In the genomic region with DNA sequence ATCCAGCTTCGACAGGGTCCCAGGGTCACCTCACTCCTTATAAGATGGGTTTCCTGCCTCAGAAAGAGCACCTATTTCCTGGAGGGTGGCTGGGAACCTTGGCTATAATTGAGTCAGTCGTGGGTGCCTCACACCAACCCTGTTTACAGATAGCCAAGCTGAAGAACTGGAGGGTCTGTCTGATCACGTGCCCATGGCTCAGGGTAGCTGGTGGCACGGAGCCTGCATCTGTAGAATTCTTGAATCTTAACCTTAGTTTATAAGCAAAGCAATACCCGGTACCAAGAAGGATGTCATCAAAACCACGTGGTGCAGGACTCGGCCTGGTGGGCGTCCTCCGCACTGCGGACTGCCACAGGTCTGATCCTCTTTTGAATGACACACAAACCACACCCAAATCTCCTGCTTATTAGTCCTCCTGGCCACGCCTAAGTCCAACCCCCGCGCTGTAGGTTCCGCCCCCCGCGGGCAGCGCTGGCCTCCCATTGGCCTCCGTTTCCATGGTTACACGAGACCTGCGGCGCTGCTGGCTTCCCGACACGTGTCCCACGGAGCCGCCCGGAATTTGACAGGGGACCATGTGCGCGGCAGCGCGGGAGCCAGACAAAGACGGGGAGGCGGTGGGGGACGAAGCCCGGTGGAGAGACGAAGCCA, we compare ENCODE assay signal across 8 mouse cellular contexts. TPM values are rescaled to one million over a fixed set of nuclear protein-coding genes. Genes with fewer than 3 reads are reported as not detected.
DNase-seq lines count a peak whose midpoint lies in the region; ATAC-seq and TF ChIP-seq lines count a peak whose summit lies in the region.

No protein-coding gene starts in this region.

- no peak overlapping the region for H3K4me3 ChIP-seq in hindbrain, embryonic 11.5 days (ENCODE audit: low read depth, low read length)
- H3K4me3 ChIP-seq in lung, embryonic 15.5 days = peak overlapping the region; percentile 26
- peak overlapping the region; percentile 20 for H3K4me3 ChIP-seq in olfactory bulb, adult 2 months (ENCODE audit: insufficient read depth, low read depth, low read length)

- peaks cover 11% of the 10 kb centered on the region for H3K4me1 ChIP-seq in hindbrain, embryonic 11.5 days (replicated peaks; ENCODE audit: control insufficient read depth, insufficient read depth, low read length)
- H3K4me1 ChIP-seq in lung, embryonic 15.5 days = peaks cover 19% of the 10 kb centered on the region
- peaks cover 32% of the 10 kb centered on the region for H3K4me1 ChIP-seq in olfactory bulb, adult 2 months (ENCODE audit: control insufficient read depth, insufficient read depth, low read length)

- no peak for TF ChIP-seq POLR2A in olfactory bulb, adult 2 months (IDR thresholded peaks at IDR 0.05; ENCODE audit: insufficient read depth, low read depth, low read length)

- 3% methylated on average over 35 of the region's 35 CpGs for WGBS in hindbrain, embryonic 11.5 days
- WGBS in lung, embryonic 15.5 days = 2% methylated on average over 35 of the region's 35 CpGs
- WGBS in olfactory bulb, adult 2 months = 2% methylated on average over 35 of the region's 35 CpGs

- H3K27ac ChIP-seq in hindbrain, embryonic 11.5 days (ENCODE audit: low read depth, low read length) = peak overlapping the region; percentile 52; the same call in 1 of the 2 replicates
- no peak overlapping the region for H3K27ac ChIP-seq in lung, embryonic 15.5 days
- H3K27ac ChIP-seq in olfactory bulb, adult 2 months (ENCODE audit: insufficient read depth, low read depth, low read length) = peak overlapping the region; percentile 0

- peak; percentile 87 for ATAC-seq in hindbrain, embryonic 11.5 days (ENCODE audit: low FRiP score)
- peak; percentile 86 for ATAC-seq in lung, embryonic 15.5 days (ENCODE audit: borderline replicate concordance, extremely low read depth, low FRiP score, low TSS enrichment)

- H3K27me3 ChIP-seq in hindbrain, embryonic 11.5 days (ENCODE audit: control insufficient read depth, insufficient read depth, low read length) = no peaks in the 10 kb centered on the region
- H3K27me3 ChIP-seq in lung, embryonic 15.5 days = no peaks in the 10 kb centered on the region

- peak; percentile 97 for DNase-seq in Muller cell, postnatal 12 days (ENCODE audit: inconsistent ontology term)
- DNase-seq in cerebellum, postnatal 10 days = peak; percentile 87 to 93
- DNase-seq in frontal cortex, postnatal 10 days (ENCODE audit: low spot score in 2 of 2) = peak; percentile 91 to 95
- peak; percentile 95 for DNase-seq in hindbrain, embryonic 11.5 days (ENCODE audit: low spot score)
- peak; percentile 97 for DNase-seq in layer of hippocampus, adult 9-11 months
- peak; percentile 88 for DNase-seq in testis, postnatal 14 days (ENCODE audit: low spot score)

- no peaks in the 10 kb centered on the region for H3K36me3 ChIP-seq in hindbrain, embryonic 11.5 days (ENCODE audit: control insufficient read depth, insufficient read depth, low read length)
- no peaks in the 10 kb centered on the region for H3K36me3 ChIP-seq in lung, embryonic 15.5 days

- peak overlapping the region; percentile 22; the same call in 1 of the 2 replicates for H3K4me2 ChIP-seq in hindbrain, embryonic 11.5 days (replicated peaks; ENCODE audit: low read depth, low read length)
- peak overlapping the region; percentile 60 for H3K4me2 ChIP-seq in lung, embryonic 15.5 days

- no peak for TF ChIP-seq CTCF in olfactory bulb, adult 2 months (IDR thresholded peaks at IDR 0.05; ENCODE audit: insufficient read depth, low read depth, low read length)

- peak overlapping the region; percentile 42 for H3K9ac ChIP-seq in hindbrain, embryonic 11.5 days (ENCODE audit: low read depth, low read length)
- no peak overlapping the region for H3K9ac ChIP-seq in lung, embryonic 15.5 days

- H3K9me3 ChIP-seq in hindbrain, embryonic 11.5 days (ENCODE audit: control insufficient read depth, low read length) = no peaks in the 10 kb centered on the region
- no peaks in the 10 kb centered on the region for H3K9me3 ChIP-seq in lung, embryonic 15.5 days

RNA-seq across cellular contexts. Expression of a gene that starts 49.9 kb away (rescaled TPM):
- 0.18 and 0.57 TPM in 2 replicates for polyA plus RNA-seq in hindbrain, embryonic 11.5 days (2014; fragmentation: Nextera tagmentation; extraction: Ambion mirVana)
- polyA plus RNA-seq in lung, embryonic 15.5 days (2015; fragmentation: Nextera tagmentation; extraction: Ambion mirVana) = 0.68 and 1.0 TPM in 2 replicates
- polyA plus RNA-seq in olfactory bulb, adult 2 months (2012; ENCODE audit: insufficient read depth, insufficient read length, low replicate concordance, missing spikeins) = not detected in 2 replicates
